21 mouse cellular contexts compared by ENCODE assay signal in the genomic region with DNA sequence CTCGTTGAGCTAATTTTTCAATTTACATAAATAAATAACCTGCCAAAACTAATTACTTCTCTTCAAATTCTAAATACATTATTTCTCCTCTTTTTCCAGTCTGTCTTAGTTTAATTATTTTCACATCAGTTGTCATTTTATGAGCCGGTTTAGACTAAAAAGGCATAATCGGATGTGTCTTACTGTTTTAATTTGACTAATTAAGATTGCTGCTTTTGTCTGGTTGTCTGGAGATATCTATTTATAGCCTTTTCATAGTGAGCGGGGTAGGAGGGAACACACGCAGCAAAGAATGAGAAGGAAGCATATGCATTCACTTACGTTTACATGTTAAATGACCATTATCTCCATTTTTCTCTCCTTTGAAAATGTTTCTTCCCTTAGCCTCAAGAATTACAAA.
DNase-seq lines count a peak whose midpoint lies in the region; ATAC-seq and TF ChIP-seq lines count a peak whose summit lies in the region.
"Had no signal": no experiment of that assay in that cellular context is flagged by ENCODE, and none has a peak within 500 bp of the region (broad histone marks: within the 10 kb centered on the region; RNA-seq: fewer than 3 reads in every experiment).

No protein-coding gene starts in this region.

- no peak overlapping the region for H3K4me3 ChIP-seq in midbrain, embryonic 14.5 days (replicated peaks; ENCODE audit: low read depth, low read length)
- no peak overlapping the region for H3K4me3 ChIP-seq in midbrain, embryonic 13.5 days (replicated peaks)
- H3K4me3 ChIP-seq in forebrain, embryonic 15.5 days, result no peak overlapping the region
- H3K4me3 ChIP-seq in neural tube, embryonic 15.5 days (replicated peaks), result no peak overlapping the region
- no peak overlapping the region for H3K4me3 ChIP-seq in lung, adult 2 months (replicated peaks; ENCODE audit: extremely low read depth, low read depth, low read length)
- H3K4me3 ChIP-seq: liver, embryonic 13.5 days; midbrain, embryonic 12.5 days had no signal

- intact Hi-C loops in heart, postnatal 10 days (cut with DNase I), result no loop called here

- TF ChIP-seq CTCF in lung, adult 2 months (IDR thresholded peaks at IDR 0.05; ENCODE audit: insufficient read depth, low read length), result no peak

- 66% methylated on average over 6 of the region's 6 CpGs for WGBS in midbrain, embryonic 14.5 days
- WGBS in midbrain, embryonic 13.5 days, result 68% methylated on average over 6 of the region's 6 CpGs
- 12% methylated on average over 6 of the region's 6 CpGs for WGBS in forebrain, embryonic 15.5 days
- WGBS in neural tube, embryonic 15.5 days, result 47% methylated on average over 6 of the region's 6 CpGs
- WGBS in lung, adult 2 months, result 68% methylated on average over 6 of the region's 6 CpGs

- DNase-seq in cerebellum, adult 9-10 months, result peak; percentile 11
- no peak for DNase-seq in cerebellum, adult 11 months
- peak; percentile 8 for DNase-seq in midbrain, embryonic 14.5 days
- no peak for DNase-seq in lung, adult 2 months
- no peak for DNase-seq in heart, postnatal 10 days
- DNase-seq: adrenal gland, postnatal 25 days; cerebellum, adult 2 months; gastrocnemius, postnatal 25 days; heart, postnatal 4 days; kidney, adult 18-20 months; kidney, postnatal 4 days; liver, embryonic 13.5 days; lung, embryonic 14.5 days; right cerebral cortex, postnatal 14 days; thymus, adult 2 months had no signal

- TF ChIP-seq POLR2A in lung, adult 2 months (IDR thresholded peaks at IDR 0.05; ENCODE audit: borderline replicate concordance, extremely low read depth, low read depth, low read length), result no peak

- no peak overlapping the region for H3K4me2 ChIP-seq in midbrain, embryonic 14.5 days (ENCODE audit: low read length)
- H3K4me2 ChIP-seq in midbrain, embryonic 13.5 days (replicated peaks), result no peak overlapping the region
- no peak overlapping the region for H3K4me2 ChIP-seq in forebrain, embryonic 15.5 days (replicated peaks)
- H3K4me2 ChIP-seq in neural tube, embryonic 15.5 days, result no peak overlapping the region
- H3K4me2 ChIP-seq: liver, embryonic 13.5 days; lung, embryonic 14.5 days; midbrain, embryonic 12.5 days had no signal

- no peaks in the 10 kb centered on the region for H3K36me3 ChIP-seq in midbrain, embryonic 14.5 days (ENCODE audit: control insufficient read depth, insufficient read depth, low read length)
- no peaks in the 10 kb centered on the region for H3K36me3 ChIP-seq in midbrain, embryonic 13.5 days
- H3K36me3 ChIP-seq in forebrain, embryonic 15.5 days, result no peaks in the 10 kb centered on the region
- H3K36me3 ChIP-seq in neural tube, embryonic 15.5 days, result no peaks in the 10 kb centered on the region
- H3K36me3 ChIP-seq: liver, embryonic 13.5 days; midbrain, embryonic 12.5 days had no signal

- no peaks in the 10 kb centered on the region for H3K27me3 ChIP-seq in midbrain, embryonic 14.5 days (ENCODE audit: control insufficient read depth, insufficient read depth, low read length)
- H3K27me3 ChIP-seq in midbrain, embryonic 13.5 days, result no peaks in the 10 kb centered on the region
- H3K27me3 ChIP-seq in forebrain, embryonic 15.5 days, result no peaks in the 10 kb centered on the region
- H3K27me3 ChIP-seq in neural tube, embryonic 15.5 days (replicated peaks), result no peaks in the 10 kb centered on the region
- H3K27me3 ChIP-seq: liver, embryonic 13.5 days; midbrain, embryonic 12.5 days had no signal

- no peak for ATAC-seq in midbrain, embryonic 14.5 days (ENCODE audit: low FRiP score, low TSS enrichment)
- ATAC-seq in midbrain, embryonic 13.5 days, result no peak
- ATAC-seq in forebrain, embryonic 15.5 days (replicated peaks), result peak; percentile 99
- no peak for ATAC-seq in neural tube, embryonic 15.5 days (ENCODE audit: low FRiP score)
- ATAC-seq: inflammation-experienced regulatory T-cells, adult 6 months had no signal

- H3K9me3 ChIP-seq in midbrain, embryonic 14.5 days (ENCODE audit: control insufficient read depth, low read length), result no peaks in the 10 kb centered on the region
- H3K9me3 ChIP-seq in midbrain, embryonic 13.5 days, result no peaks in the 10 kb centered on the region
- H3K9me3 ChIP-seq in forebrain, embryonic 15.5 days, result no peaks in the 10 kb centered on the region
- no peaks in the 10 kb centered on the region for H3K9me3 ChIP-seq in neural tube, embryonic 15.5 days (replicated peaks)
- H3K9me3 ChIP-seq: liver, embryonic 13.5 days; midbrain, embryonic 12.5 days had no signal

- H3K9ac ChIP-seq in midbrain, embryonic 14.5 days (replicated peaks; ENCODE audit: low read length), result no peak overlapping the region
- no peak overlapping the region for H3K9ac ChIP-seq in midbrain, embryonic 13.5 days (replicated peaks)
- no peak overlapping the region for H3K9ac ChIP-seq in forebrain, embryonic 15.5 days (replicated peaks)
- H3K9ac ChIP-seq in neural tube, embryonic 15.5 days (replicated peaks), result no peak overlapping the region
- H3K9ac ChIP-seq: liver, embryonic 13.5 days; lung, embryonic 14.5 days; midbrain, embryonic 12.5 days had no signal

- no peak overlapping the region for H3K27ac ChIP-seq in midbrain, embryonic 14.5 days (replicated peaks; ENCODE audit: low read depth, low read length)
- no peak overlapping the region for H3K27ac ChIP-seq in midbrain, embryonic 13.5 days
- peak overlapping the region; percentile 70 for H3K27ac ChIP-seq in forebrain, embryonic 15.5 days (replicated peaks)
- no peak overlapping the region for H3K27ac ChIP-seq in neural tube, embryonic 15.5 days (replicated peaks)
- H3K27ac ChIP-seq: liver, embryonic 13.5 days; midbrain, embryonic 12.5 days; stomach, postnatal 0 days had no signal

- H3K4me1 ChIP-seq in midbrain, embryonic 14.5 days (ENCODE audit: control insufficient read depth, insufficient read depth, low read length), result no peaks in the 10 kb centered on the region
- no peaks in the 10 kb centered on the region for H3K4me1 ChIP-seq in midbrain, embryonic 13.5 days (replicated peaks)
- peaks cover 6% of the 10 kb centered on the region for H3K4me1 ChIP-seq in forebrain, embryonic 15.5 days
- H3K4me1 ChIP-seq in neural tube, embryonic 15.5 days, result no peaks in the 10 kb centered on the region
- no peaks in the 10 kb centered on the region for H3K4me1 ChIP-seq in lung, adult 2 months (ENCODE audit: control insufficient read depth, insufficient read depth, low read length)
- H3K4me1 ChIP-seq: liver, embryonic 13.5 days; midbrain, embryonic 12.5 days had no signal

Comparison
In these comparisons a context has a peak if more than half of its experiments do, and no peak if none do; other contexts are left out.
1. DNase-seq: peak in cerebellum, adult 9-10 months (single experiment) and midbrain, embryonic 14.5 days (single experiment); none in cerebellum, adult 11 months (single experiment), lung, adult 2 months (single experiment) and heart, postnatal 10 days (0 of 2).